Mouse (Mus musculus): Measurements from ENCODE around the gene Pole4. TPM values are rescaled to one million over a fixed set of nuclear protein-coding genes. Genes with fewer than 3 reads are reported as not detected.

The Pole4 gene
- polyA plus RNA-seq, 1 experiment from 2014 or later, result 189 TPM

- WGBS, result 90% methylated on average over 5 of the region's 5 CpGs
- Histone ChIP-seq H3K9ac (replicated peaks; ENCODE audit: low read depth, low read length) (no peak overlapping the region), H3K9me3 (ENCODE audit: control insufficient read depth, low read length) (no peaks in the 10 kb centered on the region), H3K36me3 (ENCODE audit: control insufficient read depth, insufficient read depth, low read length) (no peaks in the 10 kb centered on the region), H3K4me3 (ENCODE audit: low read depth, low read length) (no peak overlapping the region), H3K27ac (ENCODE audit: low read depth, low read length) (no peak overlapping the region), H3K27me3 (ENCODE audit: control insufficient read depth, insufficient read depth, low read length) (no peaks in the 10 kb centered on the region), H3K4me2 (ENCODE audit: low read depth, low read length) (no peak overlapping the region), H3K4me1 (ENCODE audit: control insufficient read depth, insufficient read depth, low read length) (no peaks in the 10 kb centered on the region)
- ATAC-seq (ENCODE audit: low read depth), result no peak
These were observed 129.7 kb downstream of the Pole4 start for GRCm38 (mm10) chr6:82575445-82575844.

Other genes with a start within 250 kb of the Pole4 start
- 1.3 and 2.2 TPM in 2 replicates for gene Hk2, start 69.1 kb upstream of the Pole4 start, polyA plus RNA-seq (2014; fragmentation: Nextera tagmentation; extraction: Ambion mirVana)
- gene Sema4f, start 234.4 kb upstream of the Pole4 start, polyA plus RNA-seq (2014; fragmentation: Nextera tagmentation; extraction: Ambion mirVana), result 13.7 and 19.5 TPM in 2 replicates
- not detected in 2 replicates for gene M1ap, start 241.5 kb upstream of the Pole4 start, polyA plus RNA-seq (2014; fragmentation: Nextera tagmentation; extraction: Ambion mirVana)